12 mouse cellular contexts compared by ENCODE assay signal in genomic region chr10:77456507-77456906, GRCm38 (mm10). TPM values are rescaled to one million over a fixed set of nuclear protein-coding genes. Genes with fewer than 3 reads are reported as not detected.
DNase-seq lines count a peak whose midpoint lies in the region; ATAC-seq lines count a peak whose summit lies in the region.
"Had no signal": no experiment of that assay in that cellular context is flagged by ENCODE, and none has a peak within 500 bp of the region (broad histone marks: within the 10 kb centered on the region; RNA-seq: fewer than 3 reads in every experiment).

No protein-coding gene starts in this region.

- peak overlapping the region; percentile 94 to 95 for H3K27ac ChIP-seq in heart, embryonic 14.5 days (replicated peaks in 1 of 2; ENCODE audit: control insufficient read depth in 1 of 2, insufficient read depth in 1 of 2, low read depth in 2 of 2, low read length in 2 of 2)
- H3K27ac ChIP-seq: forebrain, embryonic 15.5 days; hindbrain, embryonic 14.5 days had no signal

- H3K4me1 ChIP-seq in heart, embryonic 14.5 days (ENCODE audit: control insufficient read depth in 2 of 2, insufficient read depth in 2 of 2, low read length in 2 of 2), result peaks cover 31 to 33% of the 10 kb centered on the region in 2 experiments
- H3K4me1 ChIP-seq: forebrain, embryonic 15.5 days had no signal

- no peaks in the 10 kb centered on the region for H3K36me3 ChIP-seq in heart, embryonic 14.5 days (ENCODE audit: control insufficient read depth, insufficient read depth, low read length)
- H3K36me3 ChIP-seq: forebrain, embryonic 15.5 days had no signal

- peak; percentile 95 for ATAC-seq in cerebellum, adult (ENCODE audit: insufficient number of reproducible peaks, low FRiP score, low TSS enrichment)
- ATAC-seq in heart, embryonic 14.5 days (ENCODE audit: insufficient number of reproducible peaks, insufficient read depth, low FRiP score, low read depth), result peak; percentile 57
- ATAC-seq: forebrain, embryonic 15.5 days had no signal

- 18% methylated on average over 7 of the region's 7 CpGs for WGBS in heart, embryonic 14.5 days

- H3K9ac ChIP-seq in heart, embryonic 14.5 days (ENCODE audit: low read length), result peak overlapping the region; percentile 68
- H3K9ac ChIP-seq: forebrain, embryonic 15.5 days; hindbrain, embryonic 14.5 days had no signal

- H3K27me3 ChIP-seq in heart, embryonic 14.5 days (ENCODE audit: control insufficient read depth, insufficient read depth, low read length), result no peaks in the 10 kb centered on the region
- H3K27me3 ChIP-seq: forebrain, embryonic 15.5 days had no signal

- H3K9me3 ChIP-seq in heart, embryonic 14.5 days (ENCODE audit: control insufficient read depth, low read length), result no peaks in the 10 kb centered on the region
- H3K9me3 ChIP-seq: forebrain, embryonic 15.5 days had no signal

- H3K4me2 ChIP-seq in heart, embryonic 14.5 days (ENCODE audit: low read length), result peak overlapping the region; percentile 26; the same call in 1 of the 2 replicates
- H3K4me2 ChIP-seq: forebrain, embryonic 15.5 days; hindbrain, embryonic 14.5 days had no signal

- no peak for DNase-seq in cerebellum, postnatal 4 days (ENCODE audit: low spot score in 2 of 2)
- DNase-seq in adrenal gland, adult 18-20 months (ENCODE audit: low spot score in 2 of 2), result peak; percentile 40 to 57
- DNase-seq in cerebellum, adult 9-11 months, result peak; percentile 96
- DNase-seq in urinary bladder, postnatal 25 days (ENCODE audit: low spot score), result no peak
- DNase-seq in testis, postnatal 14 days (ENCODE audit: low spot score), result no peak
- no peak for DNase-seq in spleen, adult 12 weeks (ENCODE audit: low spot score)
- DNase-seq: kidney, postnatal 14 days; left cerebral cortex, postnatal 4 days had no signal

- no peak overlapping the region for H3K4me3 ChIP-seq in heart, embryonic 14.5 days (ENCODE audit: control insufficient read depth in 1 of 2, insufficient read depth in 1 of 2, low read depth in 1 of 2, low read length in 2 of 2)
- H3K4me3 ChIP-seq: forebrain, embryonic 15.5 days had no signal

RNA-seq across cellular contexts. Expression of gene Adarb1, which starts 38.4 kb away (rescaled TPM):
- total RNA-seq in adrenal gland, adult 18-20 months (2021), result 100 to 1,000 TPM in 1 of 2 experiments, 10 to 100 TPM in 1; 31.3 to 113 TPM
- polyA plus RNA-seq in heart, embryonic 14.5 days (2014; fragmentation: Nextera tagmentation; extraction: Ambion mirVana), result 13.4 and 15.4 TPM in 2 replicates

RNA-seq across cellular contexts. Expression of gene Fam207a, which starts 59.1 kb away (rescaled TPM):
- total RNA-seq in adrenal gland, adult 18-20 months (2021), result 10 to 100 TPM; 19.5 to 21.9 TPM
- polyA plus RNA-seq in heart, embryonic 14.5 days (2014; fragmentation: Nextera tagmentation; extraction: Ambion mirVana), result 23.0 TPM in 2 replicates

Comparison
In these comparisons a context has a peak if more than half of its experiments do, and no peak if none do; other contexts are left out.
1. DNase-seq: peak in adrenal gland, adult 18-20 months (2 of 2) and cerebellum, adult 9-11 months (single experiment); none in cerebellum, postnatal 4 days (0 of 2), urinary bladder, postnatal 25 days (single experiment), testis, postnatal 14 days (single experiment) and spleen, adult 12 weeks (single experiment).